Mouse (Mus musculus): ENCODE results near the gene Csrnp1.
A peak's percentile ranks its signal among the peaks of the same experiment; 100 is the strongest.

The Csrnp1 gene

DNA sequence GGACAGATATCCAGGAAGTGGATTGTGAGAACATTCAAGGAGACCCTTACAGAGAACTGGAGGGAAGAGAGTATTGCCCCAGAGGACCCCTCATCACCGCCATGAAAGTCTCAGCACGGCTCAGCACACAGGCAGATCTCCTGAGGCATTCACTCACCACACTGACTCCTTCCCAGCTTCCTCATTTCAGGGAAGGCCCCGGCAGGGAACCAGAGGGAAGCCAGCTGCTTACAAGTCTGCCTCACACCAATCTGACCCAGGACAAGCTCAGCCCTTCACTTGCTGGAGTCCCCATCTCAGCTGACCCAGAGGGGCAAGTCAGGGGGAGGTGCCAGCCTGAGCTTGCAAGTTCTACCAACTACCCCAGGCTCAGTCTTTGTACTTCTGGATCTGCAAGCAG is 35.7 kb downstream of the Csrnp1 start:
- no peak for DNase-seq (ENCODE audit: low spot score in 2 of 2)

DNA sequence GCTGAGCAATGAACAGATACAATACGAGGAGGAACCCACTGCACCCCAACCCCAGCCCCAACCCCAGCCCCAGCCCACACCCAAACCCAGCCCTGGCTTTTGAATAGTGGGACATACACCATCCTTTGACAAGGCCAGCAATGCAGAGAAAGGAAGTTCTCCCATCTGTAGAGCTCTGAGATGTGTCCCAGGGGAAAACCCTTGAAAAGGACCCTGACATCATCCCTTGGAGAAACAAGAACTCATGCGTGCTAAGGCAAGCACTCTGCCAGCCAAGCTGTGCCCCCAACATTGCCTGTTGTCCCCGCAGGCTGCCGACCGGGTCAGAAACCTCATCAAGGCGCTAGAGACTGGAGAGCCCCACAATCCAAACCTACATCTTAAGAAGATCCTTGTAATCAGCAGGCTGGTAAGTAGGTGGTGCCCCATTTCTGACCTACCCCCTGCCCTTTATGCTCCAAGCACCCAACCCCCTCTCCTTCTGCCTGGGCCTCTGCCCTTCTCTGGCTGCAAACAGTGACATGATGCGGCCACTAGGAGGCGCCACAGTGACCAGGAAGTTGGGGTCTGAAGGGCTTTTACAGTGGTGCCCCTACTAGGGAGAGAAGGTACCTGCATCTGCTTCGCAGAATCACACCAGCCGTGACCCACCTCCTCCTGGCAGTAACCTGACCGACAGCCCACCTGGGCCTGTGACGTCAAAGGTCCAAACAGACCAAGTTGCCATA is 39.1 kb downstream of the Csrnp1 start:
- DNase-seq (ENCODE audit: low spot score in 2 of 2), result no peak

DNA sequence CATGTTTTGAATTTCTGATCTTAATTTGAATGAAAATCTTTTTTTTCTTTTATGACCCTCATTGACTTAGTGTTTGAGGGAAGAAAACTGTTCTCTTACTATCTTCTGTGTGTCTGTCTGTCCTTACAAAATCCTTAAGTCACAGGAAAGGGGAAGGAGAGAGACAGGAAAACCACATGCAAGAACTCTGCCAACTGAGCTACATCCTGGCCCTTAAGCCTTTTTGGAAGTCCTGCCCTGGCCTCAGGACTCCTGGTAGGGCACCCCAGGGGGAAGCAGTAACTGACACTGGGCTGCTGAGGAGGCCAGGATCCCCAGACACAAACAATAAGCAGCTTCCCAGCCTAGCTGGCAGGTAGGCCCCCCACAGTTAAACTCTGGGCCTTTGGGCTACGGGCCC is 41.1 kb downstream of the Csrnp1 start:
- no peak for DNase-seq (ENCODE audit: low spot score in 2 of 2)

DNA sequence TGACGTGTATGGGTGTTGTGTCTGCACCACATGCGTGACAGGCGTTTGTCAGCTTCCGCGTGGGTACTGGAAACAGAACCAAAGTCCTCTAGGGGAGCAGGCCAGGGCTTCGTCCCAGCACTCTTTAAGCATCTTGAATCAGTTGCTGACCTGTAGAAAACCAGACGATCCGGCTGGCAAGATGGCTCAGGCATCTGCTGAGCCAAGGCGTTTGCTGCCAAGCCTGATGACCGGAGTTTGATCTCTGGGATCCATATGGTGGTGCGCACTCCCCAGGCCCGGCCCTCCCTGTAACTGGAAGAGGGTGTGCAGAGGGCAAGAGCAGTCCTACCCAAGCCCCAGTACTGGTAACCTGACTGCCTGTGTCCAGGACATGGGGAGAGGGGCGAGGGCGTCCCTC is 42.6 kb downstream of the Csrnp1 start:
- no peak for DNase-seq (ENCODE audit: low spot score in 2 of 2)

DNA sequence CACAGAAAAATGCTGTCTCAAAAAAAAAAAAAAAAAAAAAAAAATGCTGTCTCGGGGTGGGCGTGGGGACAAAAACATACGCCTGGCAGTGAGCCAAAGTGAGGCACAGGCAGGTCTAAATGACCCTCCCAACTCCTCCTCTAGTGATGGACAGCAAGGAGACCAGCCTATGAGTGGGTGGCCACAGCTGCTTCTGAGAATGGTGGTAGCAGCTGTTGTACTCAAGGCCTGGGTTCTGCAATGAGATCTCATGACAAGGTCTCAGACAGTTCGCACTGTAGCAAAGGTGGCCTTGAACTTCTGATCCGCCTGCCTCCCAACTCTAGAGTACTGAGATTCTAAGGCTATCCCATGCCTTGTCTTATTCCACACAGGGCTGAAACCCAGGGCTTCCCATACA is 43.1 kb downstream of the Csrnp1 start:
- no peak for DNase-seq (ENCODE audit: low spot score in 2 of 2)

DNA sequence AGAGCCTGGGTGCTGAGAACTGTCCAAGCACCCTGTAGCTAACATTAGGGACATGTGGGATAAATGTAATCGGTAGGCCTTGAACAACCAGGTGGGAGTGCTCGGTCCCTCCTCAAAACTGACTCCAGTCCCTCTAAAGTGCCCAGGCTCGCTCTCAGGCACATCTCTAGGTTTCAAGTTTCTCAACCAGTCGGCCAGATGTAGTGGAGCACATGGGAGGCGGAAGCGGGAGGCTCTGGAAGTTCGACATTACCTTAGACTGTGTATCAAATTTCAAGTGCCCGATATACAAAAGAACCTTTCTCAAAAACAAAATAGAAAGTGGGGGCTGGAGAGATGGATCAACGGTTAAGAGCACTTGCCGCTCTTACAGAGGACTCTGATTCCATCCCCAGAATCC is 44.8 kb downstream of the Csrnp1 start:
- DNase-seq (ENCODE audit: low spot score in 2 of 2), result no peak

DNA sequence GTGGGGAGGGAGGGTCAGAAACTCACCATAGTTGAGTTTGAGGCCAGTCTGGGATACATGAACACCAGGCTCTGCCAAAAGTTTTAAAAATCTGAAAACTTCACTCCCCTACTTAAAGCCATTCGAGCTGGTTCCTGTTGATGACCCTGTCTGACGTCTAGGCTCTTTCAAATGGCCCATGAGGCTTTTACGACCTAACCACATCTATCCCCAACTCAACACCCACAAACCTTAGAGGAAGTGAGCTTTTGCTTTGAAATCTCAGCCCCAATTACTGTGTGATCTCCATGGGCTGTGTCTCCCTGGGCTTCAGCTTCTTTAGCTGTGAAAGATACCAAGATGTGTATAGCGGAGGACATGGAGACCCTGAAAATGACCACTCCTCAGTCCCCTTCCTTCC is 46.0 kb downstream of the Csrnp1 start:
- no peak for DNase-seq (ENCODE audit: low spot score in 2 of 2)

DNA sequence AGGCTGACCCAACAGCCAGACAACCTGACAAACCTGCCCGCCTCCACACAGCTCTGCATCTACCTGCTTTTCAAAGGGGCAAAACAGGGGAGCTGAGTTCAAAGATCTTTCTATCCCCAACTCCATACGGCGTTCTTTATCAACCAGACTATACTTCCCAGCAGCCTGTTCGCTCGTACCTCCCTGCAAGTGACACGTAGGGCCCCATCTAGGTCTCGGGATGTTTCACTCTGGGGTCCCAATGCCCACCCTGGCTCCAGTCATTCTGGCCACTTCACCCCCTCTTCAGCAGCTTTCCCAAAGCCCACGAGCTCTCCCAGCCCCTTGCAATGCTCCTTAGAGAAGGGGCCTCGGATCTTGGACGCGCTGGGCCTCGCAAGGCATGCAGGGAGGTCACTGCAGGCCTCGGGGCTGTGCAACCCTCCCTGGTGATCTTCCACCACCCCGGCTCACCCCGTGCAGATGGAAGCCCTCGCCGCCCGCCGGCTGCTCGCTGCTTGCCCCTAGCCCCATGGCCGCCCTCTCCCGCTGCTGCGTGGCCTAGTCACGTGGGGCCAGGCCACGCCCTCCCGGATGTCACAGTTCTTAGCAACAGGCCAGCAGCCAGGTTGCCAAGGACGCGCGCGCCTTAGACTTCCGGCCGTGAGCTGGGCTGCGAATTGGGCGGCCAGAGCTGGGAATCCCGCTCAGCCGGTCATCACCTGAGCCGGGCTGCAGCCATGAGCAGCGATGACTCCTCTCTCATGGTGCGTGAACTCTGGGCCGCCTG is 47.3 kb downstream of the Csrnp1 start, which contains the start of the genes Gorasp1 and Ttc21a:
TSS of gene Gorasp1 (minus strand) at position 561 of the 769 bp plus-strand sequence.
TSS of gene Ttc21a (plus strand) at position 602 of the 769 bp plus-strand sequence.
- peak; percentile 87 to 93 for DNase-seq (ENCODE audit: low spot score in 2 of 2)

DNA sequence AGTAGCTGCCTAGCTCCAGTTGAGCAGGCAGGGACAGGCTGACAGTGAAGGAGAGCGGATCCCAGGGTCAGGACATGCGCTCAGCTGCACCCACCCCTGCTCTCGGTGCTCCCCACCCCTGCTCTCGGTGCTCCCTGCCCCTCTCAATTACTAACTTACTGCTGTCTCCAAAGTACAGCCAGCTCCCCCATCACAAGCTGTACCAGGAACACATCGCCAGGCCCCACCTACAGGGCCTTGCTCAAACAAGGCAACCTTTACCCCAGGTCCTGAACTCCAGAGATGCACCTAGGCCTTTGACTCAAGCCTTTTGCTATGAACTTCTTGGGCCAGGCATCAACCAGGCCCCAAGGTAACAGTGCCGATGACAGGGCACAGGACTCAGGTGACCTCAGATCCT is 50.8 kb downstream of the Csrnp1 start:
- no peak for DNase-seq (ENCODE audit: low spot score in 2 of 2)

DNA sequence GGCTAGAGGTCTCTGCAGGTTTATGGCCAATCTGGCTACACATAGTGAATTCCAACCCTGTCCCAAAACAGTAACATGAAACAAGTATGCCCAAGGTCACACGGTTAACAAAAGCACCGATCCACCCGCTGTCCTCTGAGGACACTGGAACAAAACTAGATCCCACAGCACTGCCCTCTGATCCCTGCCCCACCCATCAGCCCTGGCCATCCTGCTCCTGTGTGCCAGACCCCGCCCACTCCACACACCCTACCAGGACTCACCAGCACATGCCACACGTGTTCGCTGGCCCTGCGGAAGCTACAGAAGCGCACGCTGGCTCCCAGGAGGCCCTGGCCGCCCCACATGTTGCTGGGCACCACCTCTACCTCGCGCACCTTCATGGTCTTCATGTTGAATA is 52.1 kb downstream of the Csrnp1 start:
- DNase-seq (ENCODE audit: low spot score in 2 of 2), result no peak

DNA sequence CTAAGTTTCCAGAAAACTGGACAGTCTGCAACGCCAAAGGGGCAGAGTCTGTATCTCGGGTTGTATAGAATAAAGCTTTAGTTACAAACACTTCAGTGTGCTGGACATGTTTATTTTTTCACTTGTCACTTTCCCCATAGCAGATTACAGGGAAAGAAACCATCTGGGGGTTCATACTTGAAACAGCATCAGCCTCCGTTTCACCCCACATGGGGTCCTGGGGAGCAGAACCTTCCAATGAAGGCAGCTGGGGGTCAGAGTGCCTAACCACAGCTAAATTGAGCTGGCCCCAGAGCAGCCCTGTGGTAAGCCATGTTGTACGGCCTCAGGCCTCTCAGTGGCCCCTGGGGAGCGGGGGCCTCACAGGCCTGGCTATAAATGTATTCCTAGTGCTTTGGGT is 58.0 kb downstream of the Csrnp1 start:
- no peak for DNase-seq (ENCODE audit: low spot score in 2 of 2)

DNA sequence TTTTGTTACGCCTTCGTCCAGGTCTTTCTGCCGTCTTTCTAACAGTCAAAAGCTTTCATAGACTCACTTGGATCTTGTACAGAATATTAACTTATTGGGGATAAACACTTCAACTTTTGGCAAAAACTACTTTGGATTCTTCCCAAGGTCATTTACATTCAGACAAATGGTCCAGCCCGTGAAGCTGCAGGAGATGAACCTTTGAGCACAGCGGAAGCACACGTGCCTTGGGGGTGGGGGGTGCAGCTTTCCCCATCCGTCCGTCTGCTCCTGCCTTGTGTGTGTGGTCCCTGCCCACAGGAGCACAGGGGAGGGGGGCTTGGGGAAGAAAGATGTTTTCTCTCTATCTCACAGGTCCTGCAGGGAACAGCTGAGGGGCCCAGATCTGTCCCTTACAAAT is 58.7 kb downstream of the Csrnp1 start:
- no peak for DNase-seq (ENCODE audit: low spot score in 2 of 2)

DNA sequence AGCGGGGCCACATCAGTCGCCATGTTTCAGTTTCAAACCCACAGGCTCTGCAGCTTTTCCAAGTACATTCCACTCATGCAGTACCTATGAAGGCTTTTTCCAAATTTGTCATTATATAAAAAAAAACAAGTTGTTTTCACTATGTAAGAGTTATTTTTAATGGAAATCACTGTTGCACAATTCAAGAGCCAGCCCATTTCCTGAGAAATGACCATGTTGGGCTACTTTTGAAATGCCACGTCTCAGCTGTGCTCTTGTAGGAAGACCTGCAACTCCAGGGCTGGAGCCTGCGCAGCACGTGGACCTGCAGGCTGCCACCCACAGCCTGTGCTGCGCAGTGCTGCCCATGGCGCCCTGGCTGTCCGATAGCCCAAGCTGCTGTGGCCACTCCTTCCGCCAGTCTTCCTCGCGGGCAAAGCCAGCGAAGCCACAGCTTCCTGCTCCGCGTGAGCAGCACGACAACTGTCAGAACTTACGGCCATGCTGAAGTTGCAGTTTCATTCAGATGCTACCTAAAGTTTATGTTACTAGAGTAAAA is 59.3 kb downstream of the Csrnp1 start:
- DNase-seq (ENCODE audit: low spot score in 2 of 2), result no peak

DNA sequence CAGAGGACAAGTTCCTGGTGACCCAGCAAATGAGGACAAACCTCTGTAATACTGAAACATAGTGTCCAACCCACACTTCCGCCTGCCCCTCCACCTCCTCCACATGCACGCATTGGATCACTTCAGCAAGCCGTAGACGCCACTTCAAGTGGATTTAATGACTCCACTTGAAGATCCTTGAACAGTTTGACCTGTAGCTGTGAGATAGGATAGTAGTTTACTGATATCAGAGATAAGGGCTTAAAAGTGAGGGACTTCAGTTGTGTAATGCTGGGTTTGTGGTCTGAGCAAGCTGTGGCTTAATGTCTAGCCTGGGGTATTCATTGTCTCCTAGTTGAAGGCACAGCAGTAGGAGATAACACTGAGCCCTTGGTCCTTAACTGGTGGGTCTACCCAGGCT is 61.0 kb downstream of the Csrnp1 start:
- DNase-seq (ENCODE audit: low spot score in 2 of 2), result no peak
